12 mouse cellular contexts compared by ENCODE assay signal in the genomic region with DNA sequence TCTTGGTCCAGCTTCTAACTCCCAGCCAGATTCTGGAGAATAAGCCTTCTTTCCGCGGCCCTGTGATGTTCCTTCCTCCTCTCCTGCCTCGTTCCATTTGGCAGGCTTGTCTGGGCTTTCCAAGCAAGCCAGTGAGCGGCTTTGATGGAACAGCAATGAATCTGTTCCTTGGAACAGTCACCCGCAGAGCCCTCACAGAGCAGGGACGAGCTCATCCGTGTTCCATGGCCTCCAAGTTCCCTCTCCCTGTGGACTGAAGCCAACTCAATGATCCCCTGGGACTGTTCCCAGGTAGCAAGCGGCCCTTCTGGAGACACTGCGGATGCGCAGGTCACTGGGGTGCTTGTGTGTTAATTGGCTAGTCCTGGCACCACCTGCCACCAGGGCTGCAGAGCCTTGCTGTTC. TPM values are rescaled to one million over a fixed set of nuclear protein-coding genes. Genes with fewer than 3 reads are reported as not detected.
A peak's percentile ranks its signal among the peaks of the same experiment; 100 is the strongest.
DNase-seq lines count a peak whose midpoint lies in the region; ATAC-seq and TF ChIP-seq lines count a peak whose summit lies in the region.
"Had no signal": no experiment of that assay in that cellular context is flagged by ENCODE, and none has a peak within 500 bp of the region (broad histone marks: within the 10 kb centered on the region; RNA-seq: fewer than 3 reads in every experiment).

No protein-coding gene starts in this region.

- peak; percentile 80 for DNase-seq in kidney, adult 11 months
- DNase-seq in kidney, postnatal 4 days, result no peak
- peak; percentile 28 for DNase-seq in brain, embryonic 14.5 days (ENCODE audit: low read depth)
- peak; percentile 60 to 75 for DNase-seq in cerebellum, postnatal 36 days
- peak; percentile 55 to 63 for DNase-seq in left cerebral cortex, postnatal 36 days (ENCODE audit: low spot score in 2 of 2)
- DNase-seq in heart, postnatal 10 days, result no peak
- DNase-seq: adrenal gland, adult 8-10 months; gastrocnemius, postnatal 10 days; heart, postnatal 4 days; lung, postnatal 14 days; thymus, postnatal 14 days had no signal

- TF ChIP-seq CTCF in brain, embryonic 14.5 days (IDR thresholded peaks at IDR 0.05; ENCODE audit: borderline replicate concordance, extremely low read depth, insufficient read depth, insufficient read length), result no peak

- TF ChIP-seq POLR2A in brain, embryonic 14.5 days (IDR thresholded peaks at IDR 0.05; ENCODE audit: borderline replicate concordance, extremely low read depth, insufficient read depth, insufficient read length, poor library complexity, severe bottlenecking), result no peak

- intact Hi-C loops in left cerebral cortex, postnatal 36 days (cut with DNase I), result no loop called here
- intact Hi-C loops in heart, postnatal 10 days (cut with DNase I), result no loop called here

- ATAC-seq in megakaryocyte, adult 5-6 weeks (ENCODE audit: poor library complexity, severe bottlenecking), result no peak

RNA-seq across cellular contexts. Expression of gene Sema4d, which starts 21.7 kb away (rescaled TPM):
- polyA plus RNA-seq in brain, embryonic 14.5 days (2012; rRNA removed), result 20.4 and 25.6 TPM in 2 replicates
- total RNA-seq in left cerebral cortex, postnatal 36 days (2021), result 10 to 100 TPM; 91.0 to 94.2 TPM
- total RNA-seq in heart, postnatal 10 days (2021), result 10 to 100 TPM; 69.1 to 79.5 TPM
- total RNA-seq in megakaryocyte, adult 5-6 weeks (2015), result 99.8 and 110 TPM in 2 replicates
- 54.1 and 66.6 TPM in 2 replicates for total RNA-seq in megakaryocyte, adult 5-6 weeks (2017)

Comparison
In these comparisons a context has a peak if more than half of its experiments do, and no peak if none do; other contexts are left out.
1. DNase-seq: peak in kidney, adult 11 months (single experiment), brain, embryonic 14.5 days (single experiment), cerebellum, postnatal 36 days (2 of 2) and left cerebral cortex, postnatal 36 days (2 of 2); none in kidney, postnatal 4 days (0 of 2) and heart, postnatal 10 days (0 of 2).